Mouse (Mus musculus): ENCODE measurements around the gene Golt1a.

Gene Golt1a

DNA sequence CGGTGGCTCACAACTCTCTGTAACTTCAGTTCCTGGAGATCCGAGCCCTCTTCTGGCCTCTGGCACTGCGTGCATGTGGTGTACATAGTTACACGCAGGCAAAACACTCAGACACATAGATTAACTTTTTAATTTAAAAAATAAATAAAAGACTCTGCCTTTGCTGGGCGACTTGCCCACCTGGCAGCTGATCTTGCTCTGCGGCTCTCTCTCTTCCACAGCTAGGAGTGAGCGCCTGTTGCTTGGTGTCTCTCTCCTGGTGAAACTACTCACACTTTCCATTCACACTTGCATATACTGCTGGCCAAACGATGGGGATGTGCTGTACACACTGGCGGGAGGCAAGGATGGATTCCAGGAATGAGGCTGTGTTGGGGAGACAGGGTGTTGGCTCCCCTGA, 36.9 kb downstream of the Golt1a start:
- intact Hi-C loops (cut with DNase I) = no loop called here

DNA sequence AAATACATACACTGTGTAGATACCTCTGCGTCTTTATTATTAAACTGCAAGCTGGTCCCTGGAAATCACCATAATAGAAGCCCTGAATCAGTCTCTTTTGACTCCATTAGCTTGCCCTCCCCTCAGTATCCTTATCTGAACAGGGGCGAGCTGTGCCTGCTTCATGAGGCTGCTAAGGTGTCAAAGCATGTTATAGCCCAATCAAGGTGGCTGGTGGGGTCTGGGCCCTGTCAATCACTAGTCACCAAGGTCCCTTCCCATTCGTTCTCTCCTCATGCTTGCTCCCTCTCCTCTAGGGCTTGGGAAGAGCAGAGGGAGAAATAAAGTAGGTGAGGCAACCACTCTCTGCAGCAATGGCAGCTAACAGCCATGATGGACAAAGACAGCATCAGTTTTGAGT, 37.6 kb downstream of the Golt1a start:
- intact Hi-C loops (cut with DNase I) = no loop called here

GRCm38 (mm10) chr1:133347693-133348520, 38.3 kb downstream of the Golt1a start:
- intact Hi-C loops (cut with DNase I) = no loop called here

- intact Hi-C loops (cut with DNase I) = no loop called here
Observed at GRCm38 (mm10) chr1:133350210-133350609, 40.6 kb downstream of the Golt1a start, which contains the start of gene Ren1. TSS of gene Ren1 (plus strand) at chr1:133350510.

- intact Hi-C loops (cut with DNase I) = loop anchor here (2.0 kb wide), 2 partner anchors 37 to 175 kb away; no protein-coding TSS in a partner anchor
Observed at GRCm38 (mm10) chr1:133351762-133352161, 42.2 kb downstream of the Golt1a start.

DNA sequence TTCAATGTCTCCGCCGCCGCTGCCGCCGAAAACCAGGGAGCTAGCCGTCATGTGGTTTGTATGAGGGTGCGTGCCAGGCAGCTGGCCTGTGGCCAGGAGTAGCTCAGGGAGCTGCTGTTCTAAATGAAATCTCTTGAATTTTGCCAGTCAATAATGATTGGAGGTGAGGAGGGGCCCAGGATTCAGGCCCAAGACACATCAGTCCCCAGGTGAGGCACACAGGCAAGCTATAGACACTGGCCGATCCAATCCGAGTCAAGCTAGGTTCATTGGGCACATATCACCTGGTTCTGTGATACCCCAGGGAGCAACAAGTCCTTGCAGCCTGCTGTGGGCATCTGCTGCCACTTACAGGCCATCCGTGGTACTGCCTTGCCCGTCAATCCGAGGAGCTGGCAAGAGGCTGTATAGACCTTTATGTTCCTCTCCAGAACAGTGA, 43.8 kb downstream of the Golt1a start:
- intact Hi-C loops (cut with DNase I) = loop anchor here (2.0 kb wide), 2 partner anchors 39 to 177 kb away; no protein-coding TSS in a partner anchor

GRCm38 (mm10) chr1:133355469-133355868, 45.9 kb downstream of the Golt1a start:
- intact Hi-C loops (cut with DNase I) = no loop called here

- intact Hi-C loops (cut with DNase I) = no loop called here
Observed at GRCm38 (mm10) chr1:133355912-133356311, 46.3 kb downstream of the Golt1a start.

- intact Hi-C loops (cut with DNase I) = no loop called here
Observed at GRCm38 (mm10) chr1:133356330-133356729, 46.7 kb downstream of the Golt1a start.

GRCm38 (mm10) chr1:133361006-133361405, 51.4 kb downstream of the Golt1a start:
- intact Hi-C loops (cut with DNase I) = no loop called here

GRCm38 (mm10) chr1:133362103-133362502, 52.5 kb downstream of the Golt1a start:
- intact Hi-C loops (cut with DNase I) = no loop called here

- intact Hi-C loops (cut with DNase I) = no loop called here
Observed at GRCm38 (mm10) chr1:133363276-133364021, 53.8 kb downstream of the Golt1a start, which contains the start of gene Etnk2. TSS of gene Etnk2 (plus strand) at chr1:133363572.

- intact Hi-C loops (cut with DNase I) = no loop called here
Observed at GRCm38 (mm10) chr1:133364022-133364630, 54.5 kb downstream of the Golt1a start.

DNA sequence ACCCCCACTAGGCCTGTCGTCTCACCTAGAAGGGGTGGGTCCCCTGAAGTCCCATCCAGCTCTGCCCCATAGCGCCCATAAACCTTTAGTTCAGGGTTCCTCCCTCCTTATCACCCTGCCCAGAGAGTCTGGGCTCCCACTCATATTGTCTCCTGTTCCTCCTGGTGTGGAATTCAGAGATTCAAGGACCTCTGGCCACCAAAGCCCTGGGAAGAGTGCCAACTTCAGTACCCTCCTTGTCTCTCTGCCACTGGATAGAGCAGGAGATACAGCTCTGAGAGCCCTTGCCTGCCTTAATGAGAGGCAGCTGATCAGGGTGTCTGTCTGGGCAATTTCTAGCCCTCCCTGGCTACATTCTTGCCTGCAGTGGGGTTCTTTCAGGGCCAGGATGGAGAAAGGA, 55.3 kb downstream of the Golt1a start:
- intact Hi-C loops (cut with DNase I) = no loop called here

GRCm38 (mm10) chr1:133366951-133367605, 57.5 kb downstream of the Golt1a start:
- intact Hi-C loops (cut with DNase I) = no loop called here

DNA sequence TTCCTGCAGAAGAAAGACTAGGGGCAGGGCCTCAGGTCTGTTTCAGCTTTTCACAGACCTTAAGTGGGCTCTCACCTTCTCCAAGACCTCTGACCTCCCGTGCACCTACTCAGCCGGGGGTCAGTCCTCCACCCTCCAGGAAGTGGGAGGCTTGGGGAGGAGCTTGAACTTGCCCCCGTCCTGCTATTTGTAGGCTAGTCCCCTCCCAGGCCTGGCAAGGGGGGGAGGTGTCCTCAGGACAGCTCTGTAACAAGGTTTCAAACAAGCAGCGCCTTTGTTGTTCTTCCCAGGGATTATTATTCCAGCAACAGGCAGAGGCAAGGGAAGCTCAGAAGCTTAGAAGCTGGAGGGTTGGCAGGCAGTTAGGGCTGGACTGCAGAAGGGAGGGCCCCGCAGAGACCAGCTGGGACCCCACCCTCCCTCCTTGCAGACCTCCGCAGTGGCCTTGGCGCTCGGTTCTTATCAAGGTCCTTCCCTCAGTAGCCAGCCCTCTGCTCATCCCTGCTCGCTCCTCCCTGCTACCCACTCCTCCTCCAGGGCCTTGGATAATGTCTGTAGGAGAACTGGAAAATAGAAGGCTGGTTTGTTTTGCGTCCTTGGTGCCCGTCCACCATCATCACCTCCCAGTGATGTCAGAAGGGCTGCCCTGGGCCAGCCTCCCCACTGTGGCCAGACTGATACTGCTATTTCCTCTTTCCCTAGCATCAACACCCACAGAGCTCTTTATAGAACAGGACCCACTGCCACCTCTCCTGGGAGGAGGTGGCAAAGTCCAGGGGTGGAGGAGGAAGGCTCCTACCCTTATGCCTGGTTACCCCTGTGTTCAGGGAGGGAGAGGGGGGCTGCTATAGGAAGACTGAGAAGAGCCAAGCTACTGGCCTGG, 58.2 kb downstream of the Golt1a start:
- intact Hi-C loops (cut with DNase I) = no loop called here

DNA sequence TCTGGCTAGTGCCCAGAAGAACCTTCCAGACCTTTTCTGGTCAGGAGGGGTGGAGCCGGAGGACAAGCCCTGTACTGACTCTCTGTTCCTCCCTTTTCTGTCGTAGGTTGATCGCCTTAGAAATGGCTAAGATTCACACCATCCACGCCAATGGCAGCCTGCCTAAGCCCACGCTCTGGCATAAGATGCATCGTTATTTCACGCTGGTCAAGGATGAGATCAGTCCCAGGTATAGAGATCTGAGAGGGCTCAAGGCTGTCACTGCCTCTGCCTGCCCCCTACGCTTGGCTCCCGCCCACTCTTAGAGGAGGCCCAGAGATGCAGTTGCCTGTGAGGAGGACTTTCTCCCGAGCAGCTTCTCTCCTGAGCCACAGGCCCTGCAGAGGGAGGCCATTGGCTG, 59.0 kb downstream of the Golt1a start:
- intact Hi-C loops (cut with DNase I) = no loop called here

- intact Hi-C loops (cut with DNase I) = no loop called here
Observed at GRCm38 (mm10) chr1:133370352-133370751, 60.8 kb downstream of the Golt1a start.

- intact Hi-C loops (cut with DNase I) = no loop called here
Observed at GRCm38 (mm10) chr1:133371431-133371830, 61.8 kb downstream of the Golt1a start.

DNA sequence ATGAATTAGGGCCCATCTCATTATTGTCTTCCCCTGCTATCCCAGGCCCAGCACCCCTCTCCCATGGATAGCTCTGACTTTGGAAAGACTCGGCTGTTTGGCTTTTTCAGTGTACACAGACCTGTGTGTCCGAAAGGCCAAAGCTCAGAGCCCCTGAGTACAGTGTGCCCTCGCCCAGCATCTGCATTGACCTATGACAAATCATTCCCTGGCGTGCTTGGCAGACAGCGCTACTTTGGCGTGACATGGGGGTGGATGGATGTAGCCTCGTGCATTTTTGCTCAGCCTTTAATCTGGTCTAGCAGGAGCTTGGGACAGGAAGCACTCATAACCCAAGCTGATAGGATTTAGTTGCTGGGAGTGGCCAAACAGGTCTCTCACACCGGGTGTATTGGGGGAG, 62.5 kb downstream of the Golt1a start:
- intact Hi-C loops (cut with DNase I) = no loop called here
